Mouse (Mus musculus): ENCODE measurements around the gene Fam155a.

DNA sequence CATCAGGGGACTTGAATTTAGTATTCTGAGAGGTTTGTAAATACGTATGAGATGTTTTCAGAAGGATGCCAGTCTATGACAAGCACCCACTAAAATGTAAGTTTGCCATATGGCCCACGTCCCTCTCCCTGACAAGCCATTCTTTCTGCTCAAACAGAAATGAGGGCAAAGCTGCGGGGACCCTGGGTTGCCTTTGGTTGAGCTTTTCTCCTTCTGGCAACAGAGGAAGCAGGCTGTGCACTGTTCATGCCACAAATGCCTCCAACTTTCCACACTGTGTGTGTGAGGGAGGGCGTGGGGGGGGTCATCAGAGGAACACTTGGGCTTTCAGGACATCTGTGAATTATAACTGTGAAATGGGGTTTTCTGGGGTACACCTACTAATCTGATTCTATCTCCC, 426.8 kb downstream of the Fam155a start:
- TF ChIP-seq CTCF (IDR thresholded peaks at IDR 0.05; ENCODE audit: low read depth) (no peak), EP300 (optimal IDR thresholded peaks at IDR 0.05) (no peak)

Data from stomach, postnatal 0 days (tissue).